Mouse (Mus musculus): ENCODE measurements around the gene Pcnt. TPM values are rescaled to one million over a fixed set of nuclear protein-coding genes. Genes with fewer than 3 reads are reported as not detected.

Gene Pcnt
- polyA plus RNA-seq, 1 experiment from 2014 or later: 15.0 TPM

GRCm38 (mm10) chr10:76455289-76455688 is 12.7 kb upstream of the Pcnt start:
- Histone ChIP-seq H3K36me3 (ENCODE audit: poor library complexity, severe bottlenecking) (0 out of 2 replicates have a peak, but pooled peaks cover under 1% of the 10 kb centered on the region), H3K4me1 (no peaks in the 10 kb centered on the region), H3K27ac (no peak overlapping the region), H3K4me3 (no peak overlapping the region), H3K9ac (no peak overlapping the region), H3K4me2 (no peak overlapping the region), H3K27me3 (no peaks in the 10 kb centered on the region), H3K9me3 (replicated peaks) (peaks cover 5% of the 10 kb centered on the region; the same call in 1 of the 2 replicates)
- no peak for ATAC-seq
- WGBS: 57% methylated on average over 5 of the region's 5 CpGs

GRCm38 (mm10) chr10:76448851-76449250 is 6.3 kb upstream of the Pcnt start, which contains the start of gene 2610028H24Rik:
TSS of gene 2610028H24Rik (plus strand) at chr10:76449081.
- ATAC-seq: no peak
- H3K27me3 ChIP-seq: no peaks in the 10 kb centered on the region
- H3K9ac ChIP-seq: no peak within 1 kb of the TSS; the same call in 1 of the 2 replicates
- H3K36me3 ChIP-seq (ENCODE audit: poor library complexity, severe bottlenecking): no peaks in the 10 kb centered on the region
- no peak within 1 kb of the TSS for H3K27ac ChIP-seq
- no peaks in the 10 kb centered on the region for H3K9me3 ChIP-seq (replicated peaks)
- H3K4me1 ChIP-seq: no peaks in the 10 kb centered on the region
- no peak within 1 kb of the TSS for H3K4me3 ChIP-seq
- no peak within 1 kb of the TSS for H3K4me2 ChIP-seq
- WGBS: 57% methylated on average over 5 of the region's 5 CpGs

DNA sequence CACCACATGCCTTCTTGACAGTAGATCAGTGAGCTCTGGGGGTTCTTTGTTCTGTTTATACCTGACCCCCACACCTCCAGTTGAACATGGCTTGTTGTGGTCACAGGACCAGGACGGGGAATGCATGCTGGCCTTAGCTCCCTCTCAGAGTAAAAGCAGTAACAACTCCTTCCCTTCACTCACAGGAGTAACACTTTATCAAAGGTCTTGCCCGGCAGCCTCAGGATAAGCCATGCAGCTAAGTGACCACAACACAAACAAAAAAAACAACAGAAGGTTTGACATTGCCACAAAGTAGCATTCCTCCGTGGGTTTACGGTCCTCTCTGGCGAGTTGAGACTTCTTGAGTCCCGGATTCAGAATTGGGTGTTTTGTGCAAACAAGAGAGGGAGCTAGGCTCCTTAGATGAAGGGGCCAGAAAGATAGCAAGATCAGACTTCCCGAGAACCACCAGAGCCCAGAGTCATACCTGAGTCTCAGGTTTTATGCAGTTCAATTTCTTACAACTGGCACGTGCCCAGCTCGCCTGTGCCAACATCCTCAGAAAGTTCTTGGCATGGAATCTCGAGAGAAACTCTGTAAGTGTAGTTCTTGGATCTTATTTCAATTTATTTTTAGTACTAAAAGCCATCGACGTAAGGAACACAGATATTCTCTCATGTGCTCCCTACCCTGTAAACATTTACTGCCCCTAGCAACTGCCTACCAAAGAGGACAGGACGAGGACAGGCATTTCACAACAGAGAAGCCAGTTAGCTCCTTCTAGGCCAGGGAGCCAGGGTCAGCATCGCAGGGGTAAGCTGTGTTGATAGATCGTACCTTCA is 5.0 kb upstream of the Pcnt start:
- Histone ChIP-seq H3K4me3 (no peak overlapping the region), H3K27me3 (no peaks in the 10 kb centered on the region), H3K9ac (no peak overlapping the region; the same call in 1 of the 2 replicates), H3K4me1 (peaks cover 7% of the 10 kb centered on the region), H3K4me2 (no peak overlapping the region), H3K36me3 (ENCODE audit: poor library complexity, severe bottlenecking) (no peaks in the 10 kb centered on the region), H3K27ac (no peak overlapping the region), H3K9me3 (replicated peaks) (no peaks in the 10 kb centered on the region)
- no peak for ATAC-seq
- 82% methylated on average over 15 of the region's 15 CpGs for WGBS

DNA sequence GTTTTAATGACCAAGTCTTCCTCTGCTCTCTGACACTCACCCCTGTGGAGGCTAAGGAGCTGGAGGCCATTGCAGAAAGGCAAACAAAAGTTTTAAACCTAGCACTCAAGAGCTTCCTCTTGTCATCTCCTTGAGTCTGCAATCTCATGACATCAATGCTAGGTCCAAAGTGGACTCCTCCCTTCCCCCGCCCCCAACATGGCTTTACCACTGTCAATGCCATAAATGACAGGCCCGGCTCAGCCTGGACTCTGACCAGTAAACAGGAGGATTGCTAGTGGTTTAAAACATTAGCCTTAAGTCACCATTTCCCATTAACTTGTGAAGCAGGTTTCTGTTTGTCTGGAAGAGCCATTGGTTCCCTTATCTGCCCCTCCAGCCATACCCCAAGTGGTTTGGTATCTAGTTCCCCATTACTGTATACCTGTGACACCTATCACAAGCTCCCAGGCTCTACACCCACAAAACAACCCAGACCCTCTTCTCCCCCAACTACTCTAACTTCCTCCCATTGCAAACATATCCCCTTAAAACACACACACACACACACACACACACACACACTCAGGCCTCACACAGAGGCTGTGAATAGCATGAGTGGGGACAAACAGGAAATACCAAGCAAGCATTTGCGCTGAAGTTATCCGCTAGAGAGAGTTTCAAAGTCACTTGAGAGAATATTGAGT is 3.6 kb upstream of the Pcnt start:
- Histone ChIP-seq H3K9ac (no peak overlapping the region), H3K27ac (no peak overlapping the region), H3K4me1 (peaks cover 15% of the 10 kb centered on the region), H3K4me2 (no peak overlapping the region), H3K36me3 (ENCODE audit: poor library complexity, severe bottlenecking) (no peaks in the 10 kb centered on the region), H3K27me3 (no peaks in the 10 kb centered on the region), H3K9me3 (replicated peaks) (no peaks in the 10 kb centered on the region), H3K4me3 (no peak overlapping the region)
- 83% methylated on average over 4 of the region's 4 CpGs for WGBS
- no peak for ATAC-seq

GRCm38 (mm10) chr10:76440281-76440680 is 2.3 kb downstream of the Pcnt start, which contains the start of gene AC141477.1:
TSS of gene AC141477.1 (minus strand) at chr10:76440444.
- Histone ChIP-seq H3K9me3 (replicated peaks) (no peaks in the 10 kb centered on the region), H3K4me3 (peak within 1 kb of the TSS; percentile 63; the same call in 1 of the 2 replicates), H3K27ac (no peak within 1 kb of the TSS), H3K36me3 (ENCODE audit: poor library complexity, severe bottlenecking) (peaks cover 46% of the 10 kb centered on the region), H3K27me3 (no peaks in the 10 kb centered on the region), H3K9ac (no peak within 1 kb of the TSS), H3K4me2 (peak within 1 kb of the TSS; percentile 78), H3K4me1 (peaks cover 19% of the 10 kb centered on the region)
- WGBS: 93% methylated on average over 17 of the region's 17 CpGs
- no peak for ATAC-seq

DNA sequence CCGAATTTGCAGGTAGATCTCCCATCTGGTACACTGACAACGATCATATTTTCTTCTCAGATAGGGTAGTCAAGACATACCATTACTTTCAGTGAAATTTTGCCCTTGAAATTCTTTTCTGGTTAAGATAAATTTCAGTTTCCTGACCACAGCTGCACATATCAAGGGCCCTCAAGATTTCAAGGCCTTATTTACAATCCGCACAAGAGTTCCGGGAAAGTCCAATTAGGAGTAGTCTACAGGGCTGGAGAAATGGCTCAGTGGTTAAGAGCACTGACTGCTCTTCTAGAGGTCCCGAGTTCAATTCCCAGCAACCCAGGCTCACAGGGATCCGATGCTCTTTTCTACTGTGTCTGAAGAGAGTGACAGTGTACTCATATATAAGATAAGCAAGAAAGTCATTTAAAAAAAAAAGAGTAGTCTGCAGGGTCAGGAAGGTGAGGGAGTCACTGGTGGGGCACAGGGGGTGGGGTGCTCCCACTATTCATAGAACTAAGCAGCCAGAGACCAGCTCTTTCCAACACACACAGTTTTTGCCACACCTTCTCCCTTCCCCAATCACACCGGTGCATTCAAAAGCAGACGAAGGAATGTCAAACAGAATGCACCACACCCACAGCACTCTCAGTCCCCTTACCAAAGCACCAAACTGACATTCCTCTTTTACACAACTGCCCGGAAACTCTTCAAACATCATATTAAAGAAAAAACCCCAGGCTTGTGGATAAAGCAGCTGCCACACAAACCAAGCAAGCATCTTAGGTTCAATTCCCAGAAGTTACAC is 3.3 kb downstream of the Pcnt start:
- H3K9me3 ChIP-seq (replicated peaks): no peaks in the 10 kb centered on the region
- no peak overlapping the region for H3K9ac ChIP-seq
- H3K36me3 ChIP-seq (ENCODE audit: poor library complexity, severe bottlenecking): peaks cover 56% of the 10 kb centered on the region
- H3K27ac ChIP-seq: no peak overlapping the region
- H3K27me3 ChIP-seq: no peaks in the 10 kb centered on the region
- no peak overlapping the region for H3K4me3 ChIP-seq
- H3K4me2 ChIP-seq: no peak overlapping the region
- WGBS: 95% methylated on average over 9 of the region's 9 CpGs
- ATAC-seq: no peak
- H3K4me1 ChIP-seq: peaks cover 19% of the 10 kb centered on the region

GRCm38 (mm10) chr10:76433925-76434324 is 8.7 kb downstream of the Pcnt start:
- Histone ChIP-seq H3K9me3 (replicated peaks) (no peaks in the 10 kb centered on the region), H3K4me2 (no peak overlapping the region), H3K27me3 (no peaks in the 10 kb centered on the region), H3K36me3 (ENCODE audit: poor library complexity, severe bottlenecking) (peaks cover 98% of the 10 kb centered on the region), H3K4me3 (no peak overlapping the region), H3K9ac (no peak overlapping the region), H3K27ac (no peak overlapping the region), H3K4me1 (no peaks in the 10 kb centered on the region)
- no peak for ATAC-seq
- WGBS: 91% methylated on average over 11 of the region's 11 CpGs

- Histone ChIP-seq H3K9ac (no peak overlapping the region), H3K4me2 (no peak overlapping the region), H3K9me3 (replicated peaks) (no peaks in the 10 kb centered on the region), H3K27ac (no peak overlapping the region), H3K4me3 (no peak overlapping the region), H3K27me3 (no peaks in the 10 kb centered on the region), H3K36me3 (ENCODE audit: poor library complexity, severe bottlenecking) (peaks cover 95% of the 10 kb centered on the region), H3K4me1 (no peaks in the 10 kb centered on the region)
- ATAC-seq: no peak
- WGBS: 93% methylated on average over 7 of the region's 7 CpGs
Observed at GRCm38 (mm10) chr10:76425674-76426073, 16.9 kb downstream of the Pcnt start.

DNA sequence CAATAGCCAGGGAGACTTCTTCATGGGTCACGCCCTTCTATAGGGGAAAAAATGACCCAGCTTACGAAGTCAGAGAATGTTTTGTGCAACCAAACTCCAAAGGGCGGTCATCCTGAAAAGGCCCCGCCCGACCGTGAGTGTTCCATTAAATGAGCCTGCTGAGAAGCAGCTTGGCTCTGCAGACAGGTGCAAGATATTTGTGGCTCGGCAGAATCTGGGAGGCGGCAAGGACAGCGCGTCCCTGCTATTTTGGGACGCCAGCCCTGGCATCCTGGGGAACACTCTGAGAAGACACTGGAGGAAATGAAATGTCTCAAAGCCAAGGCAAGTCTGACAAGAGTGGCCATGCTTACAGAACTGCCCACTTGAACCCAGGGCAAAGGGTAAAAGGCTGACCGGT is 25.8 kb downstream of the Pcnt start:
- no peak overlapping the region for H3K4me3 ChIP-seq
- 91% methylated on average over 12 of the region's 12 CpGs for WGBS
- no peak overlapping the region for H3K27ac ChIP-seq
- H3K9ac ChIP-seq: no peak overlapping the region
- no peaks in the 10 kb centered on the region for H3K9me3 ChIP-seq (replicated peaks)
- no peak overlapping the region for H3K4me2 ChIP-seq
- no peaks in the 10 kb centered on the region for H3K4me1 ChIP-seq
- peaks cover 97% of the 10 kb centered on the region for H3K36me3 ChIP-seq (ENCODE audit: poor library complexity, severe bottlenecking)
- ATAC-seq: no peak
- no peaks in the 10 kb centered on the region for H3K27me3 ChIP-seq

DNA sequence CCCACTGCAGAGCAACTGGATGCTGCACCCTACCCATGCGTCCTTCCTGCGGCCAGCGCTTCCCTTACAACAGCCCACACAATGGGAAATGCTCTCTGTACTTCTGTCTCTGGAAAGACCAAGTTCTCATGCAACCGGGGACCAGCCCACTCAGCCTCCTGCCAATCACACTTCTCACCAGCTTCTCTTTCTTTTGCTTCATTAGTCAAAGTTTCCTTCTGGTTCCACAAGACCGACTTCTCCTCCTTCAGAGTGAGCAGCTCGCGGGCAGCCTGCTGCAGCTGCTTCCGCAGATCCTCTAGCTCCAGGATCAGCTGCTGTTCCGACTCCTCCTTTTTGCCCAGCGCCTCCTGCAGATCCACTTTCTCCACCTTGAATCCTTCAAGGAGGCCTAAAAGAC is 34.1 kb downstream of the Pcnt start:
- 91% methylated on average over 10 of the region's 10 CpGs for WGBS
- Histone ChIP-seq H3K36me3 (ENCODE audit: poor library complexity, severe bottlenecking) (peaks cover 92% of the 10 kb centered on the region), H3K4me2 (no peak overlapping the region), H3K9ac (no peak overlapping the region), H3K9me3 (replicated peaks) (no peaks in the 10 kb centered on the region), H3K27me3 (no peaks in the 10 kb centered on the region), H3K4me1 (no peaks in the 10 kb centered on the region), H3K27ac (no peak overlapping the region), H3K4me3 (no peak overlapping the region)
- no peak for ATAC-seq

GRCm38 (mm10) chr10:76392596-76392995 is 50.0 kb downstream of the Pcnt start:
- no peaks in the 10 kb centered on the region for H3K4me1 ChIP-seq
- H3K36me3 ChIP-seq (ENCODE audit: poor library complexity, severe bottlenecking): peaks cover 65% of the 10 kb centered on the region
- H3K4me2 ChIP-seq: no peak overlapping the region
- H3K9me3 ChIP-seq (replicated peaks): no peaks in the 10 kb centered on the region
- H3K9ac ChIP-seq: no peak overlapping the region
- ATAC-seq: no peak
- no peak overlapping the region for H3K27ac ChIP-seq
- no peak overlapping the region for H3K4me3 ChIP-seq
- H3K27me3 ChIP-seq: no peaks in the 10 kb centered on the region
- 97% methylated on average over 12 of the region's 12 CpGs for WGBS

GRCm38 (mm10) chr10:76391786-76392185 is 50.8 kb downstream of the Pcnt start:
- no peak overlapping the region for H3K27ac ChIP-seq
- H3K9me3 ChIP-seq (replicated peaks): no peaks in the 10 kb centered on the region
- no peaks in the 10 kb centered on the region for H3K4me1 ChIP-seq
- H3K4me3 ChIP-seq: no peak overlapping the region
- peaks cover 62% of the 10 kb centered on the region for H3K36me3 ChIP-seq (ENCODE audit: poor library complexity, severe bottlenecking)
- no peaks in the 10 kb centered on the region for H3K27me3 ChIP-seq
- no peak overlapping the region for H3K9ac ChIP-seq
- 84% methylated on average over 9 of the region's 9 CpGs for WGBS
- no peak overlapping the region for H3K4me2 ChIP-seq
- no peak for ATAC-seq
